Mouse (Mus musculus) left cerebral cortex, adult 8-10 months (tissue): ENCODE data around the gene Gm20388. TPM values are rescaled to one million over a fixed set of nuclear protein-coding genes. Genes with fewer than 3 reads are reported as not detected.

Experiments used
- DNase-seq, 2 experiments: peaks; one replicate each; pipeline ENCODE4 v3.0.0; 2022; ENCODE audit warnings: low spot score in 2 of 2
- total RNA-seq, 4 experiments: library from RNA; stranded (reverse); gene quantifications; 2 replicates each; pipeline ENCODE4 v1.2.4; 2022

Gm20388 gene
- total RNA-seq, 4 experiments from 2014 or later: 10.4 to 20.8 (median 16.4) TPM

GRCm38 (mm10) chr8:120536306-120537206, 625.9 kb downstream of the Gm20388 start:
- no peak for DNase-seq

GRCm38 (mm10) chr8:120537207-120537817, 626.7 kb downstream of the Gm20388 start:
- DNase-seq: peak; percentile 49 to 70

GRCm38 (mm10) chr8:120537818-120538396, 627.3 kb downstream of the Gm20388 start:
- DNase-seq: peak; percentile 43 to 72

- DNase-seq: peak; percentile 55 to 86
Measured at GRCm38 (mm10) chr8:120538397-120539240, 628.0 kb downstream of the Gm20388 start.

GRCm38 (mm10) chr8:120539381-120539774, 628.7 kb downstream of the Gm20388 start:
- no peak for DNase-seq

GRCm38 (mm10) chr8:120539775-120540625, 629.4 kb downstream of the Gm20388 start:
- DNase-seq: no peak

GRCm38 (mm10) chr8:120542995-120543394, 632.4 kb downstream of the Gm20388 start:
- no peak for DNase-seq

- DNase-seq: no peak
Measured at GRCm38 (mm10) chr8:120543416-120544055, 632.9 kb downstream of the Gm20388 start.

GRCm38 (mm10) chr8:120544155-120544554, 633.5 kb downstream of the Gm20388 start:
- no peak for DNase-seq

GRCm38 (mm10) chr8:120547562-120547961, 636.9 kb downstream of the Gm20388 start:
- no peak for DNase-seq

- DNase-seq: peak in 1 of 2 experiments; percentile 69
Measured at GRCm38 (mm10) chr8:120548313-120548761, 637.7 kb downstream of the Gm20388 start.

GRCm38 (mm10) chr8:120549321-120549921, 638.8 kb downstream of the Gm20388 start:
- DNase-seq: no peak

GRCm38 (mm10) chr8:120549922-120550321, 639.3 kb downstream of the Gm20388 start:
- DNase-seq: no peak

GRCm38 (mm10) chr8:120550430-120550829, 639.8 kb downstream of the Gm20388 start:
- no peak for DNase-seq

GRCm38 (mm10) chr8:120550937-120551676, 640.5 kb downstream of the Gm20388 start:
- no peak for DNase-seq

- DNase-seq: no peak
Measured at GRCm38 (mm10) chr8:120551677-120551980, 641.0 kb downstream of the Gm20388 start.

GRCm38 (mm10) chr8:120552509-120552908, 641.9 kb downstream of the Gm20388 start:
- DNase-seq: no peak

- DNase-seq: no peak
Measured at GRCm38 (mm10) chr8:120553441-120554123, 642.9 kb downstream of the Gm20388 start.
